Mouse (Mus musculus): ENCODE results near the gene C1qtnf9. TPM values are rescaled to one million over a fixed set of nuclear protein-coding genes. Genes with fewer than 3 reads are reported as not detected.

The C1qtnf9 gene
- total RNA-seq (2021): 10 to 100 TPM; 32.0 to 41.9 TPM
- long read RNA-seq, experiment 1, transcript C1qtnf9-201 (4 exons, 1,903 nt): major isoform, 13 of 16 reads
- long read RNA-seq, experiment 1, partial matches to known transcripts: 1 of 16 reads
- long read RNA-seq, experiment 1, other reads (novel, unspliced or antisense): 2 of 16 reads
- long read RNA-seq, experiment 2, transcript C1qtnf9-201 (4 exons, 1,903 nt): major isoform, 24 of 27 reads
- long read RNA-seq, experiment 2, partial matches to known transcripts: 2 of 27 reads
- long read RNA-seq, experiment 2, other reads (novel, unspliced or antisense): 1 of 27 reads

GRCm38 (mm10) chr14:60767884-60768283, at the start of gene C1qtnf9:
C1qtnf9 (plus strand) TSS chr14:60768134.
- intact Hi-C loops (cut with DNase I; ENCODE audit: low total_unique reads): loop anchor here (10.0 kb wide), 1 partner anchor 243 kb away; no protein-coding TSS in a partner anchor
- DNase-seq: no peak

DNA sequence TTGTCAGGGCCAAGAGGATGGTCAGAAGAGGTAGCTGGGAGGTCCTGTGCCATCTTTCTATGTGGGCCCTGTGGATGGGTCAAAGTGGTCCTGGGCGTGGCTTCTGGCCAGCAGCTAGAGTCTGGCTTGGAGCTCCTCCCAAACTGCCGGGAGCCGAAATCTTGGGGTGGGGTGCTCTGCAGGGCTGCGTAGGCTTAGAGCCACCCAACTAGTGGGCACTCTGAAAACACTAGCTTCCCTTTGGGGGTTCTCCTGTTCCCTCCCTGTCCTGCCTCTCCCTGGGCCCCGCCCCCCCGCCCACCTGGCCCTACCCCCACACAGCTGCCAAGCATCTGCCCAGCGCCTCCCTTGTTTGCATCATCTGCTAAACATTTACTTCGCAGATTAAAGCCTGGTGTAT, 46.6 kb upstream of the C1qtnf9 start:
- DNase-seq: no peak
- intact Hi-C loops (cut with DNase I; ENCODE audit: low total_unique reads): no loop called here

GRCm38 (mm10) chr14:60721938-60722337, 46.0 kb upstream of the C1qtnf9 start:
- intact Hi-C loops (cut with DNase I; ENCODE audit: low total_unique reads): no loop called here
- DNase-seq: no peak

DNA sequence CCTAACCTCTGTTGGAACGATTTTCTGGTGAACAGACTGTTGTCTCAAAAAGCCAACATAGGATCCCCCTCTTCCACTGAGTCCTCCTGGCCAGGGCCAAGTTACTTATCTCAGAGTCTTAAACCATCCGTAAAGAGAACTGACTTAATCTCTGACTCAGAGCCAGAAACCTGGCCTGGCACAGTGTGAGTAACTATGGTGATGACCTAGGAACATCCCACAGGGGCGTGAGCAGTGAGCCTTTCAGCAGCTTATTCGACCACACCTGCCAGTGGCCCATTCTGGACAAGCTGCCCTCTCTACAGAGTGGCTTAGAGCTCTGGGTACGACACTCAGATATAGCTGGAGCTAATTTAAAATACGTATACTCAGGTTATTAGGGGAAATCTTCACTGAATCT, 41.8 kb upstream of the C1qtnf9 start:
- intact Hi-C loops (cut with DNase I; ENCODE audit: low total_unique reads): no loop called here
- no peak for DNase-seq

GRCm38 (mm10) chr14:60727130-60727529, 40.8 kb upstream of the C1qtnf9 start:
- no peak for DNase-seq
- intact Hi-C loops (cut with DNase I; ENCODE audit: low total_unique reads): no loop called here

GRCm38 (mm10) chr14:60732081-60732480, 35.9 kb upstream of the C1qtnf9 start:
- intact Hi-C loops (cut with DNase I; ENCODE audit: low total_unique reads): no loop called here
- no peak for DNase-seq

DNA sequence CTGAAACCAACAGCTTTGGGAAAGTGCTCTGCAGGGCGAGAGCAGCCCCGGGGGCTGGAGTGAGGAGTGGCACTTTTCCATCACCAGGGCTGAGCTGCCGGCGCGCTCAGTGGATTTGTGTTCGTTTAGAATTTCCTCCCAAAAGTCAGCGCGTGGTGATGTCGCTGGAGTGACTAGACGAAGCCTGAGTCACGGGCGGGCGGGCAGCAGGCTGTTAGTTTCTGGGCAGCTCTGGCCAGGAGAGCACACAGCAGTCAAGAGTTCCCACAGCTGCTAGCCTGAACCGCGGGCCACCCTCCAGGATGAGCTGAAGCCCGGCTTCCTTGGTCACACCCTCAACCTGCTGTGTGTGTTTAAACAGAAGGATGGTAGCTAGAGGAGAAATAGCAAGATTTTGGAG, 35.1 kb upstream of the C1qtnf9 start:
- peak; percentile 78 for DNase-seq
- intact Hi-C loops (cut with DNase I; ENCODE audit: low total_unique reads): no loop called here

GRCm38 (mm10) chr14:60733706-60734105, 34.2 kb upstream of the C1qtnf9 start:
- intact Hi-C loops (cut with DNase I; ENCODE audit: low total_unique reads): no loop called here
- no peak for DNase-seq

DNA sequence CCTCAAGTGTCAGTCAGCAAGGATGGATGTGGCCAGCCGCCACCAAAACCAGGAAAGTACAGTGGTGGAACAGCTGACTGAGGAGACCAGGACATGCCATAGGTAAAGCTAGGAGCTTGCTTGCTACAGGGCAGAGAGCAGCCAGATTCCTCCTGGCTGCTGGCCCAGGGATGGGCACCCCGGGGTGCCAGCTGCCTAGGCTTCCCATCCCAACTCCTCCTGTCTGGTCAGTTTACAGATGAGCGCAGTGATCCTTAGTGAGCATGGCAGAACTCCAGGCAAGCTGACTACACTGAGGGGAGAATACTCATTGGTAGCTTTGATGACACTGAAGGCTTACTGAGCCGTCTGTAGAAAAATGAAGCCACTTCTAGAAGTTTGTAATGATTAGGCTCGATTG, 32.7 kb upstream of the C1qtnf9 start:
- intact Hi-C loops (cut with DNase I; ENCODE audit: low total_unique reads): no loop called here
- DNase-seq: no peak

- intact Hi-C loops (cut with DNase I; ENCODE audit: low total_unique reads): no loop called here
- no peak for DNase-seq
Measured at GRCm38 (mm10) chr14:60735848-60736547, 31.9 kb upstream of the C1qtnf9 start.

GRCm38 (mm10) chr14:60736591-60737192, 31.2 kb upstream of the C1qtnf9 start:
- DNase-seq: peak; percentile 33

GRCm38 (mm10) chr14:60737202-60737611, 30.7 kb upstream of the C1qtnf9 start:
- no peak for DNase-seq
- intact Hi-C loops (cut with DNase I; ENCODE audit: low total_unique reads): no loop called here

More at GRCm38 (mm10) chr14:60736591-60737192, 31.2 kb upstream of the C1qtnf9 start:
- intact Hi-C loops (cut with DNase I; ENCODE audit: low total_unique reads): no loop called here

DNA sequence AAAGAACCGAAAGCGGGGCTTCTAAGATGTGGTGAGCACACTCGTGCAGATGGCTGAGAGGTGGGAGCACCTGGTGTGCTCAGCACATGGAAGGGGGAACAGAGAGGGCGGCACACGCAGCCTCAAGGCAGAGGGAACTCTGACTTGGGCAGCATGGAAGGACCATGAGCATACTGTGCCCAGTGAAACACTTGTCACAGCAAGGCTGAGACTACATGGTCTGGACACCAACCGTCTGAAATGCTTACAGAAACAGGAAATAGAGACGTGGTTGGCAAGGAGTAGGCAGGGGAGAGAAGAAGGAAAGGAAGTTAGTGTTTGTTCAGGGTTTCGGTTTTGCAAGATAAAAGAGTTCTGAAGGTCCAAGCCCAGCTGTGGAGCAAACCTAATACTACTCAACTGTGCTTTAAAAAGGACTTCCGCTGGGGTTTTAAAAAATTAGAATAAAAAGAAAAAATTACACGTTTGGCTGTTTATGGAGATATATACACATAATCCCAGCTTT, 29.4 kb upstream of the C1qtnf9 start:
- intact Hi-C loops (cut with DNase I; ENCODE audit: low total_unique reads): no loop called here
- DNase-seq: no peak

DNA sequence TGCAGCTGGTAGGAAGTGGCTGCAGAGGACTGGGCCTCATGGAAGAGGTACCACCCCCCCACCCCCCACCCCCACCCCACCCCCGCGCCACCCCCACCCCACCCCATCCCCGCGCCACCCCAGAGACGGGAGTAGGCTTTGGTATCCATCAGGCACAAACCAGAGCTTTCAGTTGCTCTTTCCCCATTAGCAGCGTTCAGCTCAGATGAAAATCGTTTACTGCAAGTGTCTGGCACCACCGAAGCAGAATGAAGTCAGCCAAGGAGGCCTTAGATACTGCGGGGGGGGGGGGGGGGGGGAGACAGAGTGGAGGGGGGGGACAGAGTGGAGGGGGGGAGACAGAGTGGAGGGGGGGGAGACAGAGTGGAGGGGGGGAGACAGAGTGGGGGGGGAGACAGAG, 28.8 kb upstream of the C1qtnf9 start:
- no peak for DNase-seq
- intact Hi-C loops (cut with DNase I; ENCODE audit: low total_unique reads): no loop called here

DNA sequence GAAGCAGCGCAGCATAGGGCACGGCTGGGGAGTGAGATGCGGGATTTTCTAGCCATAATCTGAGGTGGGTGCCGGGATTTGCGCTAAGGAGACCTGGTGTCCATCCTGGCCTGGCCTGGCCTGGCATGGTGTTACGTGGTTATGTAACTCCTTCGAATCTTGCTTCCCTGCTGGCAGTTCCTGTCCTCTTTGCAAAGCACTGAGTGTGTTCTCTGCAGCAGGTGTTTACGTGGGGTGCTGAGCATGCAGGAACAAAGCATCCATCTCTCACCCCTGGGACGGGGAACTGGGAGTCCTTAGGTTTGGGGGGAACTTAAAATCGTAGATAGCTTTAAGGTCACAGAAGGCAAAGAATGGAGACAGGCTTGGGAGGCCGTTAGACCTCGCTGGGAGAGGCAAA, 28.3 kb upstream of the C1qtnf9 start:
- intact Hi-C loops (cut with DNase I; ENCODE audit: low total_unique reads): no loop called here
- DNase-seq: no peak

GRCm38 (mm10) chr14:60740507-60740906, 27.4 kb upstream of the C1qtnf9 start:
- DNase-seq: no peak
- intact Hi-C loops (cut with DNase I; ENCODE audit: low total_unique reads): no loop called here

DNA sequence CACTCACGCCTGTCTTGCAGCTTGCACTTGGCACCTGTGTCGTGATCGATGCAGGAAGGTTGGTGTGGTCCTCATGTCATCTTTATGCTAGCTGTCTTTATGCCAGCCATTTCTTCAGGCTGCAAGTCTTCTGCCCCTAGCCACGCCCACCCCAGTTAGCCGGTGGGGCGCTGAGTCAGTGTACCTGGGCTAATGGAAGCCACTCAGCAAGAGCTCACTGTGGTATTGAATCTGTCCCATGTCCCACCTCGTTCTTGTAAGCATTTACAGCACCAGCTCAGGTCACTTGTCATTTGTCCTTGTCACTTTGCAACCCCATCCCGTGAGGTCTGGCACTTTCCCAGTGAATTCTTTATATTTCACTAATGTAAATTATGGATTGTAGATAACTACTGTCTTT, 26.9 kb upstream of the C1qtnf9 start:
- intact Hi-C loops (cut with DNase I; ENCODE audit: low total_unique reads): no loop called here
- DNase-seq: no peak

- peak; percentile 28 for DNase-seq
Measured at GRCm38 (mm10) chr14:60741490-60741981, 26.4 kb upstream of the C1qtnf9 start.

DNA sequence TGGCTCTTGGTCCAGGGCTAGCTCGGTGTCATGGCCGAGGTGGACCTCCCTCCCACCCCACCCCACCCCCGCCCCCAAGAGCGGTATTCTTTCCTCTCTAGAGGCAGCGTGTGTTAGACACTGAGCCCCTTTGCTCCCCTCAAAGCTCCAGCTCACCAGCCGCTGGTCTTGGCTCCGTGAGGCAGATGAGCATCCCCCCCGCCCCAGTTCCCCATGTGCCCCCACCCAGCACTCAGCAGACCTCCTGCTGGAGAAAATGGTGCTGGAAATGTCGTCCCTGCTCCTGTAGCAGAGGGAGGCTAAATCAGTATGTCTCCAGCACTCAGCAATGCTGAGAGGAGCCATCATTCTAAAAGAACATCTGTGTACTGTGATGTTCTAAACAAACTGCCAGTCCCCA, 24.3 kb upstream of the C1qtnf9 start:
- no peak for DNase-seq
- intact Hi-C loops (cut with DNase I; ENCODE audit: low total_unique reads): no loop called here

More at GRCm38 (mm10) chr14:60741490-60741981, 26.4 kb upstream of the C1qtnf9 start:
- intact Hi-C loops (cut with DNase I; ENCODE audit: low total_unique reads): no loop called here

GRCm38 (mm10) chr14:60745201-60745600, 22.7 kb upstream of the C1qtnf9 start:
- intact Hi-C loops (cut with DNase I; ENCODE audit: low total_unique reads): no loop called here
- DNase-seq: no peak

Measured in gastrocnemius, postnatal 14 days (tissue).